Mouse (Mus musculus): ENCODE measurements at regions not wholly inside any gene's neighbourhood (a gene's known extent, or its start where the extent isn't known, plus 50 kb on each side); places are given as distances from the start of the nearest gene placed in this dataset.

DNA sequence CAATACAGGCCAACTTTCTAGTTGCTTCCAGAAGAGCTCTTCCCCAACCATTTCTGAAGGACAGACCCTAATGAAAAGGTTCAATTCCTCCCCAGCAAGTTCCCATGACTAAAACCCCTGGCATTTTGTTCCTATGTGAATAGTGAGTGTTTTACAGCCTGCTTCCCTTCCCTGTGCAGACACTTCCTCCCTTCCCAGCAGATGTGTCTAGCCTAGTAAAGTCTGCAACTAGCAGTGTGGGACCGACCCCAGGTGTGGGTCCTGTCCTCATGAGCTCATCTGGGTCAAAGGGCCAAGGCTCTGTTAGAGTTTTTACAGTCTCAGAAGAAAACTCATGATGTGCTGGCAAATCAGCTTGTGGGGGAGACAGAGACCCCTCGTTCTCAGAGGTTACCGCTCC is 50.9 kb upstream of the Ier3 start:
- Histone ChIP-seq H3K4me1 (ENCODE audit: control insufficient read depth in 1 of 2, insufficient read depth in 2 of 2, low read length in 2 of 2) (no peaks in the 10 kb centered on the region), H3K9ac (ENCODE audit: control insufficient read depth, low read depth, low read length, poor library complexity, severe bottlenecking) (no peak overlapping the region), H3K9me3 (replicated peaks; ENCODE audit: insufficient read depth, low read length) (no peaks in the 10 kb centered on the region), H3K79me2 (ENCODE audit: control insufficient read depth, insufficient read depth, low read length, poor library complexity) (no peaks in the 10 kb centered on the region), H3K4me3 (ENCODE audit: control insufficient read depth in 1 of 2, insufficient read depth in 1 of 2, low read depth in 2 of 2, low read length in 2 of 2) (no peak overlapping the region), H3K27me3 (ENCODE audit: control insufficient read depth in 1 of 2, insufficient read depth in 2 of 2, low read length in 2 of 2) (no peaks in the 10 kb centered on the region), H3K36me3 (ENCODE audit: control insufficient read depth in 1 of 2, insufficient read depth in 2 of 2, low read length in 2 of 2) (no peaks in the 10 kb centered on the region), H3K27ac (ENCODE audit: control insufficient read depth, low read depth, low read length) (no peak overlapping the region)
- TF ChIP-seq ZNF384 (IDR thresholded peaks at IDR 0.05; ENCODE audit: low read depth, low read length) (no peak), SMC3 (IDR thresholded peaks at IDR 0.05; ENCODE audit: low read depth, low read length) (no peak), KAT2A (conservative IDR thresholded peaks at IDR 0.05; ENCODE audit: low read depth, low read length) (no peak), ZC3H11A (IDR thresholded peaks at IDR 0.05; ENCODE audit: low read depth, low read length) (no peak), BHLHE40 (IDR thresholded peaks at IDR 0.05; ENCODE audit: borderline replicate concordance, low read depth, low read length) (no peak), TCF12 (IDR thresholded peaks at IDR 0.05; ENCODE audit: low read depth, low read length) (no peak), EP300 (IDR thresholded peaks at IDR 0.05; ENCODE audit: low read depth in 1 of 2, low read length in 2 of 2) (no peak), CHD1 (IDR thresholded peaks at IDR 0.05; ENCODE audit: low read depth, low read length) (no peak), MAFK (IDR thresholded peaks at IDR 0.05; ENCODE audit: borderline replicate concordance, low read depth, low read length) (no peak), ZKSCAN1 (IDR thresholded peaks at IDR 0.05; ENCODE audit: low read depth, low read length) (no peak), ZMIZ1 (IDR thresholded peaks at IDR 0.05; ENCODE audit: low read depth, low read length) (no peak), TAL1 (IDR thresholded peaks at IDR 0.05; ENCODE audit: low read length) (no peak), POLR2A (IDR thresholded peaks at IDR 0.05; ENCODE audit: control insufficient read depth in 1 of 2, insufficient read depth in 1 of 2, low read depth in 1 of 2, low read length in 2 of 2, poor library complexity in 1 of 2) (no peak), HCFC1 (IDR thresholded peaks at IDR 0.05; ENCODE audit: low read depth, low read length) (no peak), MYB (IDR thresholded peaks at IDR 0.05; ENCODE audit: low read depth, low read length) (no peak), E2F4 (IDR thresholded peaks at IDR 0.05; ENCODE audit: borderline replicate concordance, low read depth, low read length) (no peak), ETS1 (IDR thresholded peaks at IDR 0.05; ENCODE audit: low read depth, low read length) (no peak)
- no peak for DNase-seq (ENCODE audit: low read depth, low spot score)

GRCm38 (mm10) chr17:35771656-35772405 is 49.7 kb upstream of the Ier3 start:
- H3K27ac ChIP-seq (ENCODE audit: control insufficient read depth, low read depth, low read length): no peak overlapping the region
- no peaks in the 10 kb centered on the region for H3K9me3 ChIP-seq (replicated peaks; ENCODE audit: insufficient read depth, low read length)
- H3K79me2 ChIP-seq (ENCODE audit: control insufficient read depth, insufficient read depth, low read length, poor library complexity): no peaks in the 10 kb centered on the region
- no peaks in the 10 kb centered on the region for H3K27me3 ChIP-seq (ENCODE audit: control insufficient read depth in 1 of 2, insufficient read depth in 2 of 2, low read length in 2 of 2)
- TF ChIP-seq RAD21 (IDR thresholded peaks at IDR 0.05; ENCODE audit: low read depth, low read length): no peak
- TF ChIP-seq USF2 (IDR thresholded peaks at IDR 0.05; ENCODE audit: borderline replicate concordance in 1 of 2, insufficient read depth in 1 of 2, low read depth in 1 of 2, low read length in 2 of 2): no peak
- TF ChIP-seq NELFE (IDR thresholded peaks at IDR 0.05; ENCODE audit: low read depth, low read length): no peak
- no peak for TF ChIP-seq SIN3A (IDR thresholded peaks at IDR 0.05; ENCODE audit: low read length)
- no peak for TF ChIP-seq POLR2A (IDR thresholded peaks at IDR 0.05; ENCODE audit: control insufficient read depth in 1 of 2, insufficient read depth in 1 of 2, low read depth in 1 of 2, low read length in 2 of 2, poor library complexity in 1 of 2)
- TF ChIP-seq CHD2 (IDR thresholded peaks at IDR 0.05; ENCODE audit: low read length): no peak
- no peak for TF ChIP-seq ZC3H11A (IDR thresholded peaks at IDR 0.05; ENCODE audit: low read depth, low read length)
- no peak for TF ChIP-seq GABPA (IDR thresholded peaks at IDR 0.05; ENCODE audit: low read depth, low read length)
- no peak for TF ChIP-seq MEF2A (IDR thresholded peaks at IDR 0.05; ENCODE audit: extremely low read depth, insufficient replicate concordance, low read depth, low read length, poor library complexity, severe bottlenecking)
- TF ChIP-seq POLR2AphosphoS2 (IDR thresholded peaks at IDR 0.05; ENCODE audit: low read length): no peak
- TF ChIP-seq TAL1 (IDR thresholded peaks at IDR 0.05; ENCODE audit: low read length): no peak
- no peak for TF ChIP-seq MYC (IDR thresholded peaks at IDR 0.05; ENCODE audit: low read depth, low read length)
- TF ChIP-seq TCF12 (IDR thresholded peaks at IDR 0.05; ENCODE audit: low read depth, low read length): no peak
- TF ChIP-seq MYB (IDR thresholded peaks at IDR 0.05; ENCODE audit: low read depth, low read length): no peak
- no peak for TF ChIP-seq JUND (IDR thresholded peaks at IDR 0.05; ENCODE audit: low read depth, low read length)
- no peak for TF ChIP-seq GATA1 (IDR thresholded peaks at IDR 0.05; ENCODE audit: low read depth, low read length)
- TF ChIP-seq NRF1 (IDR thresholded peaks at IDR 0.05; ENCODE audit: insufficient read depth, low read depth, low read length, poor library complexity, severe bottlenecking): no peak
- H3K36me3 ChIP-seq (ENCODE audit: control insufficient read depth in 1 of 2, insufficient read depth in 2 of 2, low read length in 2 of 2): no peaks in the 10 kb centered on the region
- DNase-seq (ENCODE audit: low read depth, low spot score): no peak
- no peak overlapping the region for H3K9ac ChIP-seq (ENCODE audit: control insufficient read depth, low read depth, low read length, poor library complexity, severe bottlenecking)
- H3K4me1 ChIP-seq (ENCODE audit: control insufficient read depth in 1 of 2, insufficient read depth in 2 of 2, low read length in 2 of 2): no peaks in the 10 kb centered on the region
- H3K4me3 ChIP-seq (ENCODE audit: control insufficient read depth in 1 of 2, insufficient read depth in 1 of 2, low read depth in 2 of 2, low read length in 2 of 2): no peak overlapping the region

Data from MEL (cell line).